Mouse (Mus musculus): ENCODE measurements at regions not wholly inside any gene's neighbourhood (a gene's known extent, or its start where the extent isn't known, plus 50 kb on each side); places are given as distances from the start of the nearest gene placed in this dataset.
"Not testable (repeated sequence)": the region's sequence is repeated elsewhere in the genome, so short reads cannot be mapped to it uniquely, and the experiment has no call there.

DNA sequence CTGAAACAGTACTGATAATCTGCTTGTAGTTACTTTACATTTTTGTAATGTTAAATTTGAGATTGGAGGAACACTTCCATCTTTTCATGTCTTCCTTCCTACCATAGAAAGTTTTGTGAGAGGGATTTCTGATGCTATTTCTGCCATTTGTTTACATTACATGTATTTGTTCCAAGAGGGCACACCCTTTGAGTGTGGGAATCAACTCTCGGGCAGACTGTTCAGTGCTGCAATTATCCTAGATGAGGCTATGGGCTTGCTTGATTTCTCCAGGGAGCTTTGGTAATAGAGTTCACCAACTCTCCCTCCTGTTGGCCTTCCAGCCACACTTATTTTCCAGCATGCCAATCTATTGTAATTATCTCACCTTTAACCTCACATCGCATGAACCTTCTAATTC is 52.4 kb downstream of the Gm13691 start:
- DNase-seq (ENCODE audit: low read depth, low spot score), result no peak

GRCm38 (mm10) chr2:84048398-84049140 is 58.2 kb downstream of the Gm13691 start:
- peak; percentile 2 for DNase-seq (ENCODE audit: low read depth, low spot score)

DNA sequence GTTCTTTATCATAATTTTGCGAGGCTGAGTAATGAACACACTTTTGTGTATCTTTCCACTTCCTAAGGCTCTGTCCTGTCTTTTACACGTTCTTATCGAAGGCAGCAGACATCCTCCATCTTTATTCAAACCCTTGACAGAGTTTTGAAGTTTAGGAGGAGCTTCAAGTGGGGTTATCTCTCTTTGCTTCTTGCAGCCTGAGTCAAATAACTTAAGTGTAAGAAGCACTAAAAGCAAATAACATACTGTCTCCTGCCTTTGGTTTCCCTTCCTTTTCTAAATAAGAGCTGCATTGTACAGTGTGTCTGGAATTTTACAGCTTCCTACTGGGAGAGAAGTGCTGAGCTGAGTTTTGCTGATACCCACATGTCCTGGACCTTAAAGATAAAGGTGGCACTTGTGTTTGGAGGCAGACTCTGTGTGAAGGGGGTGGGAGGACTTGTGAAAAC is 61.6 kb downstream of the Gm13691 start:
- DNase-seq (ENCODE audit: low read depth, low spot score), result peak; percentile 4

- peak; percentile 20 for DNase-seq (ENCODE audit: low read depth, low spot score)
Observed at GRCm38 (mm10) chr2:84059246-84059645, 68.9 kb downstream of the Gm13691 start.

GRCm38 (mm10) chr2:84061221-84061620 is 70.9 kb downstream of the Gm13691 start:
- DNase-seq (ENCODE audit: low read depth, low spot score), result no peak

DNA sequence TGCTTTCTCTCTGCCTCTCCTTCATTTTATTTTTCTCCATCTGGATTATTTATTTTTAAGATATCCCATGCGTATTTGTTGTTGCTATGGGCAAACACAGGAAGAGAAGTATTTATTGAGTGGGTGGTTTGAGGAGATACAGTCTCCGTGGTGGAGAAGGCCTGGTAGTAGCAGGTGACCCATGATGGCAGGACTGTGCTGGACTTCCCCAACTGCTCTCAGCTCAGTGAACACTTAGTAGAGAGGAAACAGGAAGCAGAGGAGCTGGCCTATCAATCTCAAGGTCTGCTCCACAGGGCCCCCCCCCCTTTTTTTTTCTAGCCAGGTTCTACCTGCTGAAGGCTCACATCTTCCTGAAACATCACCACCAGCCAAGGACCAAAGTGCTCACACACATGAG is 74.0 kb downstream of the Gm13691 start:
- DNase-seq (ENCODE audit: low read depth, low spot score), result no peak

DNA sequence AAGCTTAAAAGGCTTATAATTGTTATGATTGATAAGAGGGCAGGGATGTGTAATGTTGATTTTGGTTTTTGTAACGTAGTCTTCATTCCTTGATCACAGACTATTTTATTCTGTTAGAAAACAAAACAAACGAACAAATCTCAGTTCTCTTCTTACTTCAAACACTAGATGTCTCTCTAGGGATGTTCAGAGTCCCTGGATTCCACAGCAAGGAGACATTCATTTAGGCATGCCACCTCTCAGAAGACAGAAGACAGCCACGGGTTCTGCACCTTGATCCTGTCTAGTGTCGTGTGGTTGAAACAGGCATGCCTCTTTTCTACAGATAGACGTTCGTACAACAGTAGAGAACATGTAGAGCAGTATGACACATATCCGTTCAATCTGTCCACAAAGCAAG is 74.7 kb downstream of the Gm13691 start:
- peak; percentile 45 for DNase-seq (ENCODE audit: low read depth, low spot score)

DNA sequence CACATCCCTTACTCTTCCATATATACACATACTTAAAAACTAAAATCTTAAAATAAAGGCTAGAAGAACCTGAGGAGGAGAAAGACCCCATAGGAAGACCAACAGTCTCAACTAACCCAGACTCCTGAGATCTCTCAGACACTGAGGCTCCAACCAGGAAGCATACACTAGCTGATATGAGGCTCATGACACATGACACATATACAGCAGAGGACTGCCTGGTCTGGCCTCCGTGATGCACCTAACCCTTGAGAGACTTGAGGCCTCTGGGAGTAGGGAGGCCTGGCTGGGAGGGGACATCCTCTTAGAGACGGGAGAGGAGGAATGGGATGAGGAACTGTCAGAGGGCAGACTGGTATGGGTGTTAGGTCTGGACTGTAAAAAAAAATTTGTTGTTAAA is 75.4 kb downstream of the Gm13691 start:
- DNase-seq (ENCODE audit: low read depth, low spot score), result no peak

DNA sequence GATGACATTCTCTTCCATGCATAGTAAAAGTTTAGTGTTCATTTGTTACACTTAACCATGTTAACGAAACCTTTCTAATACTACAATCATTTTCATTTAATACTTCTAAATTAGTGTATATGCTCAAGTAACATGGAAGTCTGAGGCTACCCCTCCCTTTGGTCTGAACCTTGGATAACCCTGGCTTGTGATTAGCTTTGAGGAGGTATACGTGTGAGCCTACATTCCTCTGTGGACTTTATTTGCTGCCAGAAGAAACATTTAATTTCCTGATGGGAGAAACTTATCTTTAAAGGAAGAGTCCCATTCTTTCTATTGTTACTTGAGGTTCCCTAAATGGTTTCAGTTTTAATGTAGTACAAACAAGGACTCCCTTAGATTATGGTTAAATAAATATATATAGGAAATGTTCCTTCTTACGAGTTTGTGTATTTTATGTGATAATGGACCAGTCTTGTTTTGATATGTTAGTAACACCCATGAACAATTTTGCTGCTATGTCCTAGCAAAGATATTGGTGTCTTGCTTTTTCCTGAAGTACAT is 75.9 kb downstream of the Gm13691 start:
- no peak for DNase-seq (ENCODE audit: low read depth, low spot score)

- no peak for DNase-seq (ENCODE audit: low read depth, low spot score)
Observed at GRCm38 (mm10) chr2:84066785-84067526, 76.6 kb downstream of the Gm13691 start.

DNA sequence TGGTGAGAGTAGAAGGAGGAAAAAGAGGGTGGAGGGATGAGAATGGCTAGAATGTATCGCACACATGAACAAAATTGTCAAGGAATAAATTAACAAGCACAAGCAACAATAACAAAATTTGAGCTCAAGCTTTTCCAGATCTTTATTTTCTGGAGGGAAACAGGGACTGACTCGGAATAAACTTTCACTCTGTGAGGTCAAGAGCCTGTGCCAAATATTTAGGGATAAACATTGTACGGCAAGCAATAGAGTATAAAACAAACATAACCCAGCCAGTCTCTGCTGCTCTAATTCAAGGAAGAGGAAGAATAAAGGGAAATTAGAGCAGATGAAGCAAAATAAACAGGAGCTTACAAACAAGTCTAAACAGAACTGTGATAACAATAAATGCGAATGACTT is 78.3 kb downstream of the Gm13691 start:
- DNase-seq (ENCODE audit: low read depth, low spot score), result no peak

- DNase-seq (ENCODE audit: low read depth, low spot score), result not testable (repeated sequence)
Observed at GRCm38 (mm10) chr2:84069411-84069810, 79.1 kb downstream of the Gm13691 start.

DNA sequence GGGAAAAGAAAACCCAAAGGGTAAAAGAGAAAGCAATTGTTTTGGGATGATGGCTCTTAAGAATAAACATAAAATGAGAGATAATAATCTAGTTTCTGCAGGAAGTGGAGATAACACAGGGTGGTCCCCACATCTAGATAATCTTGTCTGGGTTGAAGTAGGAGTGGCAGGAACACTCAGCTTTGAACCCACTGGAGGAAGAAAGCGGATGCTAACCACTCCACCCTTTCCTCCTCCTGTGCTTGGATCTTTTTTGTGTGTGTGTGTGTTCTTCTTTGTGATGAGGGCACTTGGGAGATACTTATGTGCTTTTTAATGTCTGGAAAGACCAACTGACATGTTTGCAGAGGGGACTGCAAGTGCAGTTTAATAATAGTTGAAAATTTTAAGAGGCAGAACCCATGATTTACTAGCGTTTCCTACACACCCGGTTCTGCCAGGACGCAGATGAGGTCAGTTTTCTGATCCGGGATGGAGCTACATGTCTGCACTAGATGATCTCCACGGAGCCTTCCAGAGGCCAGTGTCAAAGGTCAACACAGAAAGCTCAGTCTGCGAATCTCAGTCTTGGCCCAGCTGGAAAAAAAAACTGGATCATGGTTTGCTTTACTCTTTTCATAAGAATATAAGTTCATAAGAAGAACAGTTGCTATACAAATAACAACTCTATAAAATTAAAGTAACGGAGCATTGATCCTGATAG is 82.7 kb downstream of the Gm13691 start:
- DNase-seq (ENCODE audit: low read depth, low spot score), result no peak

- DNase-seq (ENCODE audit: low read depth, low spot score), result no peak
Observed at GRCm38 (mm10) chr2:84075944-84076343, 85.6 kb downstream of the Gm13691 start.

DNA sequence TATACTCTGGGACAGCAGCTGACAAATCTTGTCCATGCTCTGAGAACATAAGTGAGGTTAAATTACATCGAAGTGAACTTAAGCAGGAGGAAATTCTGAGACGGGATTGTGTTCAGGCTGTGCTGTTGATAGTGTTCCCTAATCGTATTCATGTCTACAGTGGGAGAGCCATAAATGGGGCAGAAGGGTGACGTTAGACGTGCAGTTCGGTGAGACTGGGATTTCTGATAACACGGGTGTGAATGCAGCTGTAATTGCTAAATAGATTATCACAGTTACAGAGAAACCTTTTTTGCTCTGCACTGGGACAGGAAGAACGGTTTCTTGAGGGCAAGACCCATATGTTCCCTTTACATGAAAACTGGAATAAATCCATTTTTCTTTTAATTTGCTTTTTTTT is 88.9 kb downstream of the Gm13691 start:
- DNase-seq (ENCODE audit: low read depth, low spot score), result no peak

DNA sequence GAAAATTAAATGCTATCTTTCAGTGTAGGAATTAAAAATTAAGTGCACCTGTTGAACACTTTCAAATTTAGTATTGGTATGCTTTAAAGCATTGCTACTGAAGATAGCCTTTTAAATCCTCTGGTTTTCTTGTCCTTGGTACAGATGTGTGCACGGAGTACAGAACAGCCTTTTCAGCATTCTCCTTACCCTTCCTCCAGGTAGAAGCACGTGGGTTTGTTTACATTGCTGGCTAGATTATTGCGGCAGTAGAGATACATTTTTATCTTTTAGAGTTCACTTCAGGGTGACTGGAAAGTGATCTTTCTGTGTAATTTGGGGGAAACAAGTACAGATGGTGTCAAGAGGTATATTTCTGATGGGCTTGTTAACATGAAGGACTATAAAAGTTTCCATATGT is 89.9 kb downstream of the Gm13691 start:
- DNase-seq (ENCODE audit: low read depth, low spot score), result no peak

GRCm38 (mm10) chr2:84094751-84095150 is 104.4 kb downstream of the Gm13691 start:
- DNase-seq (ENCODE audit: low read depth, low spot score), result peak; percentile 42

- DNase-seq (ENCODE audit: low read depth, low spot score), result peak; percentile 2
Observed at GRCm38 (mm10) chr2:84098746-84099145, 108.4 kb downstream of the Gm13691 start.

DNA sequence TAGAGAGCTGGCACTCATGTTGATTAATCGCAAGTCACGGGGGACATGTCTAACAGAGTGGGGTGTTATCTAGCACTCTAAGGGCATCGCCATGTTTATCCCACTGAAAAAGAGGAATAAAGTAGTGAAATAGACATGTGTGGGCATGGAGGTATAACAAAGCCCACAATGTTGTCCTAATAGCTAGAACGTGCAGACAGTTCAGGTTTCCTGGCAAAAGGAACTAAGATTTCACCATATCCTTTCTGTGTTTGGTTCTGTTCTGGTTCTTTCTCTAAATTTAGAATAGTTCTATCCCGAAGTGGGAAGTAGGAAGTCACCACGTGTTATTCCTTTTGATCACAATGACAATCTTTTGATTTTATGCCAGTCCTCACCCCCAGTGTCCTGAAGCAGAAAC is 123.2 kb downstream of the Gm13691 start:
- no peak for DNase-seq (ENCODE audit: low read depth, low spot score)

DNA sequence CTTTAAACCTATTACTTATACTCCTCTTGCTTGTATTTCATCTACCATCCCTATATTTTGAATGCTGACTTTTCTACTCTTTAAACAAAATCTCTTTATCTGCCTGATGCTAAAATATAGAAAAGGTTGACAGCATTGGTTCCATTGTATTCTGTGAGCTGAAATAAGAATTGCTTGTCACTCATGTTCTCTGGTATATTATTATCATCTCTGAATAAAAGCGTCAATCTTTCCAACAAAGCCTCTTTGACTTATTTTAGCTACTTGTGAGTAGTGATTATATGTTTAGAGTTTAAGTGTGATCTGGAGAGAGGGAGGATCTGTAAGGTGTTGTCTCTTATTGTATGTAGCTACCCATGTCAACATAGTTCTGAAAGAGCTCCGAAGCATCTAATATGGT is 129.5 kb downstream of the Gm13691 start:
- no peak for DNase-seq (ENCODE audit: low read depth, low spot score)

GRCm38 (mm10) chr2:84127586-84127985 is 137.2 kb downstream of the Gm13691 start:
- DNase-seq (ENCODE audit: low read depth, low spot score), result no peak

DNA sequence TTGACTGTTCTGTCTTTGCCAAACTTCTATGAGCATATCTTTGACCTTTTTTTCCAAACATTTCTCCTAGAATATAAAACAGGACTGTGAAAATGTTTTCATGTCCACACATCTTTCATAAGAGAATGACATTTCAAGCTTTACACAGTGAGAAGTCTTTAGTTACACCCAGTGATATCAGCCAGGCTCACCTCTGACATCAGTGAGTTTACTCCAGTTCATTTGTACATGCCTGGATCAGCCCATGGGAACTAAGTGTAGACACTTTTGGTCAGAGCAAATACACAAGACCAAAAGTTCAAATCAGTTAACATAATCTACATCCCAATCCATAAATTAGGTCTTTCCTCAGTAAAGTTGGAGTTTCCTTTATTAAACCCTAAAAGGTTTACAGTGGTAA is 171.4 kb downstream of the Gm13691 start:
- DNase-seq (ENCODE audit: low read depth, low spot score), result no peak
